Comparison of ENCODE assay signal across 8 mouse cellular contexts in genomic region chr12:117761698-117762097, GRCm38 (mm10). TPM values are rescaled to one million over a fixed set of nuclear protein-coding genes. Genes with fewer than 3 reads are reported as not detected.
DNase-seq lines count a peak whose midpoint lies in the region; ATAC-seq lines count a peak whose summit lies in the region.

No protein-coding gene starts in this region.

- no peaks in the 10 kb centered on the region for H3K36me3 ChIP-seq in neural tube, embryonic 14.5 days (ENCODE audit: control insufficient read depth, insufficient read depth, low read length)

- peak; percentile 57 for DNase-seq in adrenal gland, postnatal 14 days
- no peak for DNase-seq in adrenal gland, postnatal 4 days (ENCODE audit: low spot score in 2 of 2)
- DNase-seq in neural tube, embryonic 10.5 days (ENCODE audit: extremely low spot score, low spot score), result no peak
- DNase-seq in left cerebral cortex, adult 9 months (ENCODE audit: low spot score in 2 of 2), result peak; percentile 40 to 43
- DNase-seq in right cerebral cortex, postnatal 4 days, result peak; percentile 35
- no peak for DNase-seq in cerebellum, postnatal 4 days (ENCODE audit: low spot score in 2 of 2)
- no peak for DNase-seq in urinary bladder, postnatal 25 days (ENCODE audit: low spot score)

- H3K4me2 ChIP-seq in neural tube, embryonic 14.5 days (ENCODE audit: low read depth, low read length), result no peak overlapping the region

- no peaks in the 10 kb centered on the region for H3K4me1 ChIP-seq in neural tube, embryonic 14.5 days (ENCODE audit: control insufficient read depth, insufficient read depth, low read length)

- H3K9ac ChIP-seq in neural tube, embryonic 14.5 days (replicated peaks; ENCODE audit: low read depth, low read length), result no peak overlapping the region

- ATAC-seq in neural tube, embryonic 14.5 days (ENCODE audit: low read depth), result 0 out of 2 replicates have a peak, but pooled peaks have one; percentile 33

- H3K9me3 ChIP-seq in neural tube, embryonic 14.5 days (ENCODE audit: control insufficient read depth, low read length), result no peaks in the 10 kb centered on the region

- no peaks in the 10 kb centered on the region for H3K27me3 ChIP-seq in neural tube, embryonic 14.5 days (ENCODE audit: control insufficient read depth, insufficient read depth, low read length)

- no peak overlapping the region for H3K27ac ChIP-seq in neural tube, embryonic 14.5 days (ENCODE audit: low read depth, low read length)

- 48% methylated on average over 1 of the region's 1 CpGs for WGBS in neural tube, embryonic 14.5 days

- H3K4me3 ChIP-seq in neural tube, embryonic 14.5 days (ENCODE audit: low read depth, low read length), result no peak overlapping the region

RNA-seq across cellular contexts. Expression of gene Cdca7l, which starts 42.4 kb away (rescaled TPM):
- total RNA-seq in adrenal gland, postnatal 14 days (2021), result 6.7 and 6.9 TPM in 2 replicates
- 10 to 100 TPM; 20.2 to 21.8 TPM for total RNA-seq in adrenal gland, postnatal 4 days (2021)
- polyA plus RNA-seq in neural tube, embryonic 14.5 days (2014; fragmentation: Nextera tagmentation; extraction: Ambion mirVana), result 2.4 and 3.9 TPM in 2 replicates

Comparison
In these comparisons a context has a peak if more than half of its experiments do, and no peak if none do; other contexts are left out.
1. DNase-seq: peak in adrenal gland, postnatal 14 days (single experiment), left cerebral cortex, adult 9 months (2 of 2) and right cerebral cortex, postnatal 4 days (single experiment); none in adrenal gland, postnatal 4 days (0 of 2), neural tube, embryonic 10.5 days (single experiment), cerebellum, postnatal 4 days (0 of 2) and urinary bladder, postnatal 25 days (single experiment).